Mouse (Mus musculus) cortical plate, adult 2 months (tissue): ENCODE data around the gene Basp1. TPM values are rescaled to one million over a fixed set of nuclear protein-coding genes. Genes with fewer than 3 reads are reported as not detected.
A peak's percentile ranks its signal among the peaks of the same experiment; 100 is the strongest.
"Not testable (repeated sequence)": the region's sequence is repeated elsewhere in the genome, so short reads cannot be mapped to it uniquely, and the experiment has no call there.

Experiments used
- H3K27ac ChIP-seq: fragments of 200-500 bp; 2 replicates; pipeline ENCODE4 v1.5.1; 2012; ENCODE audit warnings: low read length, control low read depth, inconsistent platforms; ENCODE audit not compliant: insufficient read depth
- H3K4me1 ChIP-seq: fragments of 200-500 bp; 2 replicates; pipeline ENCODE4 v1.6.1; 2011; ENCODE audit warnings: low read length; ENCODE audit not compliant: control insufficient read depth, insufficient read depth
- H3K4me3 ChIP-seq: fragments of 200-500 bp; 2 replicates; pipeline ENCODE4 v1.5.1; 2011; ENCODE audit warnings: mild to moderate bottlenecking, low read length, control low read depth; ENCODE audit not compliant: insufficient read depth
- CTCF ChIP-seq: fragments of 200-500 bp; IDR thresholded peaks from 2 replicates; pipeline ENCODE4 v1.5.1; 2011; ENCODE audit warnings: mild to moderate bottlenecking, control low read depth, low read length; ENCODE audit not compliant: insufficient read depth; ENCODE audit errors: extremely low read depth
- POLR2A ChIP-seq: fragments of 200-500 bp; IDR thresholded peaks from 2 replicates; pipeline ENCODE4 v1.6.1; 2011; ENCODE audit warnings: mild to moderate bottlenecking, low read length, control low read depth; ENCODE audit not compliant: insufficient read depth; ENCODE audit errors: extremely low read depth
- polyA plus RNA-seq: library from polyadenylated mRNA; depleted of rRNA; stranded (reverse); fragments of >200 nt; gene quantifications from 2 replicates; pipeline ENCODE4 v1.2.3, GENCODE M21; 2012; rRNA removed

The Basp1 gene
- 424 and 485 TPM in 2 replicates for polyA plus RNA-seq

- Histone ChIP-seq H3K27ac (peak within 1 kb of the TSS; percentile 90), H3K4me1 (peaks cover 5% of the 10 kb centered on the region; the same call in 1 of the 2 replicates), H3K4me3 (peak within 1 kb of the TSS; percentile 77)
- TF ChIP-seq POLR2A (peak; percentile 59), CTCF (no peak)
These were observed at the start of gene Basp1 for GRCm38 (mm10) chr15:25413378-25413901. TSS of gene Basp1 (minus strand) at chr15:25413764.

GRCm38 (mm10) chr15:25463076-25463475, 49.5 kb upstream of the Basp1 start:
- H3K27ac ChIP-seq, H3K4me3 ChIP-seq, H3K4me1 ChIP-seq: not testable (repeated sequence)

DNA sequence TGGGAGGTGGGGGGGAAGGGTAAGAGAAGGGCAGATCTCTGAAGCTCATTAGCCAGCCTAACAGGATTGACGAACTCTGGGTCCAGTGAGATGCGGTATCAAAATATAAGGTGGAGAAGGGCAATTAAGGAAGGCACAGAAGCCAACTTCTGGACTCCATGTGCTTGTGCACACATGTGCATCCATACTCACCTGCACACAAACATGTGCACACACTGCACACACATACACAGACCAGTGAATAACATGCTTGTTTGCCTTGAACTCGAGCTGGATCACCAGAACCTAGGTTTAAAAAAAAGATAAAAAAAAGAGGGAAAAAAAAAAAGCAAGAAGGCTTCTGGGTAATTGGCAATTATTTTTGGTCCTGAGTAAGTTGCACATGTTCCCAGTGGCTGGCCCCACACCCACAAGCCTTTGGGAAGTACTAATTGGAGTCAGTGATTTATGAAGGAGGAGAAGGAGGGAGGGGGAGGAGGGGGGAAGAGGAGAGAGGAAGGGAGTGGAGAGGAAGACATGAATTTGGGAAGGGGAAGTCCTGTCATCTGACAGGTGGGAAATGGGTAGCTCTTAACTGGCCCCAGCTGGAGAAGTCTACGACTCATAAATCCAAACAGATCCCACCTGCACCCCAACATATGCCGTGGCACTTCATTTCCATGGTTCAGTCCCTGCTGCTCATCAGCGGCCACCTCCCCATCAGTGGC, 48.6 kb upstream of the Basp1 start:
- H3K27ac ChIP-seq: no peak overlapping the region
- H3K4me3 ChIP-seq: no peak overlapping the region
- no peaks in the 10 kb centered on the region for H3K4me1 ChIP-seq
- TF ChIP-seq POLR2A: no peak
- TF ChIP-seq CTCF: no peak

- H3K27ac ChIP-seq: peak overlapping the region; percentile 77
- TF ChIP-seq CTCF (no peak), POLR2A (no peak)
These were observed 46.3 kb upstream of the Basp1 start for GRCm38 (mm10) chr15:25459901-25460300.

DNA sequence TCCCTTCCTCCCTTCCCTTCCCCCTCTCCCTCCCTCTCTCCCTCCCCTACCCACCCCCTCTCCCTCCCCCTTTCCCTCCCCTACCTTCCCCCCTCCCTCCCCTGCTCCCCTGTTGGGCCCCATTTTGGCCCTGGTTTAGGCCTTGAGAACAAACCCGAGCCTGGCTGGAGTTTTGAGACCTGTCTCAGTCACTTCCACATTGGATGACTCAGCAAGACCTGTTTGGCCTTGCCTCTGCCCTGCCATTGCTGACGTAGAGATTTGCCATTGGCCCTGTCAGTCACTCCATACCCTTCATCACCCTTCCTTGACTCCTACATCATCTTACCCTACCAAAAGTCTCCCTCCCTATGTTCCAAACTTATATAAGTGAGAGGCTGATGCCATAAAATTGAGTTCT, 43.9 kb upstream of the Basp1 start:
- TF ChIP-seq POLR2A: no peak
- TF ChIP-seq CTCF: no peak
- H3K4me1 ChIP-seq: no peaks in the 10 kb centered on the region
- no peak overlapping the region for H3K4me3 ChIP-seq
- no peak overlapping the region for H3K27ac ChIP-seq

More at GRCm38 (mm10) chr15:25459901-25460300, 46.3 kb upstream of the Basp1 start:
- Histone ChIP-seq H3K4me1 (no peaks in the 10 kb centered on the region), H3K4me3 (no peak overlapping the region)

- H3K4me3 ChIP-seq: no peak overlapping the region
- H3K4me1 ChIP-seq: no peaks in the 10 kb centered on the region
- H3K27ac ChIP-seq: no peak overlapping the region
- TF ChIP-seq POLR2A (no peak), CTCF (no peak)
These were observed 40.0 kb upstream of the Basp1 start for GRCm38 (mm10) chr15:25453538-25453937.

DNA sequence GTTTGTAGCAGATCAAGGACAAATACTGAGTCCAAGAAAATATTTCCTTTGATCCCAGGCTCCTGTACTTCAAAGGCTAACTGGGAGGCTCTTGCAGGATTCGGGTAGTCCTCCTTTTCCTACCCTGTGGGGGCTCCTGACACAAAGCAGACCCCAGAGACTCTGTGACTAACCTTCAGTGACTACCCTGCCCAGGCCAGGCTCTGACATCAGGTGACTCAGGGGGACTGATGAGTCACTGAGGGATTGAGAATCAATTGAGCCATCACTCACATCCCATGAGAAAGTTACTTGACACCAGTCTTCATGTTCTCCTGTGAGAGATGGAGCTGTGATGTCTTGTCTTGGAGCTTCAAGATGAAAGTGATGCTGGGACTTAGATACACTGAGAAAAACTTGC, 35.8 kb upstream of the Basp1 start:
- no peaks in the 10 kb centered on the region for H3K4me1 ChIP-seq
- TF ChIP-seq POLR2A (no peak), CTCF (no peak)
- no peak overlapping the region for H3K27ac ChIP-seq
- no peak overlapping the region for H3K4me3 ChIP-seq

GRCm38 (mm10) chr15:25448703-25449340, 35.3 kb upstream of the Basp1 start:
- TF ChIP-seq CTCF (no peak), POLR2A (no peak)
- no peak overlapping the region for H3K27ac ChIP-seq
- H3K4me1 ChIP-seq: no peaks in the 10 kb centered on the region
- no peak overlapping the region for H3K4me3 ChIP-seq

- Histone ChIP-seq H3K4me1 (no peaks in the 10 kb centered on the region), H3K4me3 (no peak overlapping the region), H3K27ac (no peak overlapping the region)
- no peak for TF ChIP-seq POLR2A
These were observed 33.6 kb upstream of the Basp1 start for GRCm38 (mm10) chr15:25447136-25447535.

DNA sequence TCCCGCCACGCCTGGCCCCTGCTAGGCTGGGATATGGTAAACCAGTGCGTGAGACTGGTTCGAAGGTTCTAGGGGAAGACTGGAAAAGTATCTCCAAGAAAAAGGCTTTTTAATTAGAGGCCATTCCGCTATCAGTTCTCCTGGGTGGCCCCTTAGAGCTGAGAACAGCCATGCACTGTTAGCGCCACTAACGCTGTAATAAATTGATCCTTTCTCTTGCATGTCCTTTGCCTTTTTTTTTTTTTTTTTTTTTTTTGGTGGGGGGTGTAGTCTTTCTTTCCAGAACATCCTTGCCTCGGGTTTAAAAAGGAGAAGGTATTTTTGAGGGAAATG, 32.6 kb upstream of the Basp1 start:
- no peak overlapping the region for H3K4me3 ChIP-seq
- TF ChIP-seq CTCF: no peak
- no peak for TF ChIP-seq POLR2A
- no peaks in the 10 kb centered on the region for H3K4me1 ChIP-seq
- H3K27ac ChIP-seq: no peak overlapping the region
